Mouse (Mus musculus): ENCODE measurements around the gene Prps1. TPM values are rescaled to one million over a fixed set of nuclear protein-coding genes. Genes with fewer than 3 reads are reported as not detected.

Prps1 gene
- total and polyA plus RNA-seq, 2 experiments, result 10.6 to 30.7 TPM

GRCm38 (mm10) chrX:140430506-140430905, 25.9 kb upstream of the Prps1 start:
- 84% methylated on average over 12 of the region's 12 CpGs for WGBS
- Histone ChIP-seq H3K27ac (replicated peaks; ENCODE audit: insufficient read depth, low read depth, low read length) (no peak overlapping the region), H3K36me3 (ENCODE audit: control insufficient read depth, insufficient read depth, low read length) (no peaks in the 10 kb centered on the region), H3K4me3 (ENCODE audit: insufficient read depth, low read depth, low read length) (no peak overlapping the region), H3K79me2 (ENCODE audit: control insufficient read depth, insufficient read depth, low read length) (no peaks in the 10 kb centered on the region), H3K9ac (ENCODE audit: low read depth, low read length) (no peak overlapping the region), H3K4me1 (ENCODE audit: control insufficient read depth, insufficient read depth, low read length) (no peaks in the 10 kb centered on the region; the same call in 1 of the 2 replicates), H3K27me3 (ENCODE audit: control insufficient read depth, insufficient read depth, low read length) (no peaks in the 10 kb centered on the region)
- TF ChIP-seq POLR2A (IDR thresholded peaks at IDR 0.05; ENCODE audit: extremely low read depth, insufficient read depth, low read length), result no peak
- TF ChIP-seq CTCF (IDR thresholded peaks at IDR 0.05; ENCODE audit: low read depth, low read length), result no peak
- no peak for DNase-seq (ENCODE audit: extremely low read depth, low read depth, low spot score)

- no peak for DNase-seq (ENCODE audit: extremely low read depth, low read depth, low spot score)
- TF ChIP-seq CTCF (IDR thresholded peaks at IDR 0.05; ENCODE audit: low read depth, low read length) (no peak), POLR2A (IDR thresholded peaks at IDR 0.05; ENCODE audit: extremely low read depth, insufficient read depth, low read length) (no peak)
- Histone ChIP-seq H3K4me3 (ENCODE audit: insufficient read depth, low read depth, low read length) (no peak overlapping the region), H3K79me2 (ENCODE audit: control insufficient read depth, insufficient read depth, low read length) (no peaks in the 10 kb centered on the region), H3K4me1 (ENCODE audit: control insufficient read depth, insufficient read depth, low read length) (no peaks in the 10 kb centered on the region; the same call in 1 of the 2 replicates), H3K27ac (replicated peaks; ENCODE audit: insufficient read depth, low read depth, low read length) (no peak overlapping the region), H3K36me3 (ENCODE audit: control insufficient read depth, insufficient read depth, low read length) (no peaks in the 10 kb centered on the region), H3K27me3 (ENCODE audit: control insufficient read depth, insufficient read depth, low read length) (no peaks in the 10 kb centered on the region), H3K9ac (ENCODE audit: low read depth, low read length) (no peak overlapping the region)
- WGBS, result 84% methylated on average over 12 of the region's 15 CpGs
Measured at GRCm38 (mm10) chrX:140431981-140432380, 24.4 kb upstream of the Prps1 start.

- Histone ChIP-seq H3K4me3 (ENCODE audit: insufficient read depth, low read depth, low read length) (no peak overlapping the region), H3K27me3 (ENCODE audit: control insufficient read depth, insufficient read depth, low read length) (no peaks in the 10 kb centered on the region), H3K79me2 (ENCODE audit: control insufficient read depth, insufficient read depth, low read length) (no peaks in the 10 kb centered on the region), H3K9ac (ENCODE audit: low read depth, low read length) (no peak overlapping the region), H3K36me3 (ENCODE audit: control insufficient read depth, insufficient read depth, low read length) (no peaks in the 10 kb centered on the region), H3K27ac (replicated peaks; ENCODE audit: insufficient read depth, low read depth, low read length) (no peak overlapping the region), H3K4me1 (ENCODE audit: control insufficient read depth, insufficient read depth, low read length) (no peaks in the 10 kb centered on the region; the same call in 1 of the 2 replicates)
- no peak for DNase-seq (ENCODE audit: extremely low read depth, low read depth, low spot score)
- TF ChIP-seq POLR2A (IDR thresholded peaks at IDR 0.05; ENCODE audit: extremely low read depth, insufficient read depth, low read length), result no peak
- no peak for TF ChIP-seq CTCF (IDR thresholded peaks at IDR 0.05; ENCODE audit: low read depth, low read length)
- WGBS, result 87% methylated on average over 11 of the region's 11 CpGs
Measured at GRCm38 (mm10) chrX:140432786-140433185, 23.6 kb upstream of the Prps1 start.

- TF ChIP-seq POLR2A (IDR thresholded peaks at IDR 0.05; ENCODE audit: extremely low read depth, insufficient read depth, low read length), result no peak
- TF ChIP-seq CTCF (IDR thresholded peaks at IDR 0.05; ENCODE audit: low read depth, low read length), result no peak
Measured at GRCm38 (mm10) chrX:140437906-140438305, 18.5 kb upstream of the Prps1 start.

GRCm38 (mm10) chrX:140445551-140445950, 10.9 kb upstream of the Prps1 start:
- Histone ChIP-seq H3K79me2 (ENCODE audit: control insufficient read depth, insufficient read depth, low read length) (no peaks in the 10 kb centered on the region), H3K4me3 (ENCODE audit: insufficient read depth, low read depth, low read length) (no peak overlapping the region), H3K27ac (replicated peaks; ENCODE audit: insufficient read depth, low read depth, low read length) (no peak overlapping the region), H3K4me1 (ENCODE audit: control insufficient read depth, insufficient read depth, low read length) (peaks cover 3% of the 10 kb centered on the region; the same call in 1 of the 2 replicates), H3K9ac (ENCODE audit: low read depth, low read length) (no peak overlapping the region), H3K27me3 (ENCODE audit: control insufficient read depth, insufficient read depth, low read length) (no peaks in the 10 kb centered on the region), H3K36me3 (ENCODE audit: control insufficient read depth, insufficient read depth, low read length) (no peaks in the 10 kb centered on the region)
- 81% methylated on average over 13 of the region's 13 CpGs for WGBS
- TF ChIP-seq CTCF (IDR thresholded peaks at IDR 0.05; ENCODE audit: low read depth, low read length) (no peak), POLR2A (IDR thresholded peaks at IDR 0.05; ENCODE audit: extremely low read depth, insufficient read depth, low read length) (no peak)
- DNase-seq (ENCODE audit: extremely low read depth, low read depth, low spot score), result no peak

More at GRCm38 (mm10) chrX:140437906-140438305, 18.5 kb upstream of the Prps1 start:
- Histone ChIP-seq H3K79me2 (ENCODE audit: control insufficient read depth, insufficient read depth, low read length) (no peaks in the 10 kb centered on the region), H3K27ac (replicated peaks; ENCODE audit: insufficient read depth, low read depth, low read length) (no peak overlapping the region), H3K36me3 (ENCODE audit: control insufficient read depth, insufficient read depth, low read length) (no peaks in the 10 kb centered on the region), H3K4me1 (ENCODE audit: control insufficient read depth, insufficient read depth, low read length) (no peaks in the 10 kb centered on the region), H3K9ac (ENCODE audit: low read depth, low read length) (no peak overlapping the region), H3K4me3 (ENCODE audit: insufficient read depth, low read depth, low read length) (no peak overlapping the region), H3K27me3 (ENCODE audit: control insufficient read depth, insufficient read depth, low read length) (no peaks in the 10 kb centered on the region)
- no peak for DNase-seq (ENCODE audit: extremely low read depth, low read depth, low spot score)

GRCm38 (mm10) chrX:140450071-140450470, 6.3 kb upstream of the Prps1 start:
- H3K79me2 ChIP-seq (ENCODE audit: control insufficient read depth, insufficient read depth, low read length), result no peaks in the 10 kb centered on the region
- H3K9ac ChIP-seq (ENCODE audit: low read depth, low read length), result no peak overlapping the region
- H3K4me3 ChIP-seq (ENCODE audit: insufficient read depth, low read depth, low read length), result no peak overlapping the region
- DNase-seq (ENCODE audit: extremely low read depth, low read depth, low spot score), result peak; percentile 74
- TF ChIP-seq CTCF (IDR thresholded peaks at IDR 0.05; ENCODE audit: low read depth, low read length) (no peak), POLR2A (IDR thresholded peaks at IDR 0.05; ENCODE audit: extremely low read depth, insufficient read depth, low read length) (no peak)
- H3K27me3 ChIP-seq (ENCODE audit: control insufficient read depth, insufficient read depth, low read length), result no peaks in the 10 kb centered on the region
- H3K36me3 ChIP-seq (ENCODE audit: control insufficient read depth, insufficient read depth, low read length), result no peaks in the 10 kb centered on the region
- 16% methylated on average over 3 of the region's 3 CpGs for WGBS
- H3K27ac ChIP-seq (replicated peaks; ENCODE audit: insufficient read depth, low read depth, low read length), result 0 out of 2 replicates have a peak overlapping the region, but pooled peaks have one; percentile 12
- H3K4me1 ChIP-seq (ENCODE audit: control insufficient read depth, insufficient read depth, low read length), result peaks cover 4% of the 10 kb centered on the region; the same call in 1 of the 2 replicates

All from liver, adult 2 months (tissue).